Mouse (Mus musculus) CH12.LX (cell line): ENCODE measurements around the gene Trappc2l. TPM values are rescaled to one million over a fixed set of nuclear protein-coding genes. Genes with fewer than 3 reads are reported as not detected.

Source experiments
- DNase-seq: peaks from one replicate; pipeline ENCODE4 v3.0.0-alpha.2; 2013; ENCODE audit errors: extremely low read depth
- H3K27ac ChIP-seq: 2 replicates; pipeline ENCODE4 v1.5.1; 2012; ENCODE audit warnings: low read depth, mild to moderate bottlenecking, control low read depth, moderate library complexity; ENCODE audit not compliant: insufficient read depth
- H3K27me3 ChIP-seq: replicated peaks from 2 replicates; pipeline ENCODE3; 2012; ENCODE audit warnings: inconsistent platforms
- H3K36me3 ChIP-seq, 2 experiments: replicated peaks in 1 of 2; 2 replicates each; pipeline versions ENCODE3 to v1.6.1; 2012; ENCODE audit warnings: inconsistent platforms in 1 of 2, low read length in 1 of 2, mild to moderate bottlenecking in 1 of 2, mixed read lengths in 1 of 2, moderate library complexity in 1 of 2; ENCODE audit not compliant: control insufficient read depth in 1 of 2, insufficient read depth in 1 of 2
- H3K4me1 ChIP-seq, 2 experiments: 2 replicates each; pipeline ENCODE4 v1.6.1; 2012; ENCODE audit warnings: inconsistent platforms in 1 of 2, moderate library complexity in 1 of 2; ENCODE audit not compliant: insufficient read depth in 2 of 2, control insufficient read depth in 1 of 2
- H3K4me2 ChIP-seq: 2 replicates; pipeline ENCODE4 v1.6.1; 2012; ENCODE audit warnings: low read depth, mild to moderate bottlenecking, control low read depth; ENCODE audit not compliant: poor library complexity, insufficient read depth, severe bottlenecking
- H3K4me3 ChIP-seq, 3 experiments: fragments of 150-350 bp in 1 of 3; sonication (generic) in 1 of 3; replicated peaks in 1 of 3; 2 replicates each; pipeline versions ENCODE3 to v1.5.1; 2011 to 2012; ENCODE audit warnings: low read depth in 2 of 3, low read length in 2 of 3, mild to moderate bottlenecking in 2 of 3, moderate library complexity in 2 of 3, control low read depth in 1 of 3, improper control_type of control experiment in 1 of 3, inconsistent platforms in 1 of 3, mixed read lengths in 1 of 3; ENCODE audit not compliant: poor library complexity in 1 of 3
- H3K79me2 ChIP-seq: replicated peaks from 2 replicates; pipeline ENCODE4 v1.6.1; 2012; ENCODE audit warnings: mild to moderate bottlenecking, moderate library complexity; ENCODE audit not compliant: control insufficient read depth, poor library complexity, insufficient read depth, severe bottlenecking; ENCODE audit errors: extremely low read depth
- H3K9ac ChIP-seq: 2 replicates; pipeline ENCODE4 v1.6.1; 2012; ENCODE audit warnings: low read depth, mild to moderate bottlenecking, control low read depth, moderate library complexity; ENCODE audit not compliant: insufficient read depth
- H3K9me3 ChIP-seq: replicated peaks from 2 replicates; pipeline ENCODE3; 2012; ENCODE audit warnings: low read length, inconsistent platforms, mixed read lengths
- BHLHE40 ChIP-seq: IDR thresholded peaks from 2 replicates; pipeline ENCODE4 v1.6.1; 2011; ENCODE audit warnings: mild to moderate bottlenecking, low read depth, low read length, improper control_type of control experiment
- CHD1 ChIP-seq: IDR thresholded peaks from 2 replicates; pipeline ENCODE4 v1.6.1; 2012; ENCODE audit warnings: low read depth, low read length, improper control_type of control experiment, inconsistent platforms
- CHD2 ChIP-seq: IDR thresholded peaks from 2 replicates; pipeline ENCODE4 v1.6.1; 2011; ENCODE audit warnings: low read length, improper control_type of control experiment
- CTCF ChIP-seq, 2 experiments: IDR thresholded peaks in 1 of 2; conservative IDR thresholded peaks in 1 of 2; 2 replicates each; pipeline ENCODE4 v1.5.1; 2011 to 2012; ENCODE audit warnings: low read depth in 2 of 2, low read length in 2 of 2, improper control_type of control experiment in 1 of 2, inconsistent platforms in 1 of 2, mild to moderate bottlenecking in 1 of 2, moderate library complexity in 1 of 2
- E2F4 ChIP-seq: IDR thresholded peaks from 2 replicates; pipeline ENCODE4 v1.6.1; 2011; ENCODE audit warnings: low read depth, low read length, improper control_type of control experiment; ENCODE audit not compliant: insufficient replicate concordance
- ELF1 ChIP-seq: IDR thresholded peaks from 2 replicates; pipeline ENCODE4 v1.6.1; 2014; ENCODE audit warnings: low read depth, mild to moderate bottlenecking, inconsistent platforms, low read length, improper control_type of control experiment
- EP300 ChIP-seq: IDR thresholded peaks from 2 replicates; pipeline ENCODE4 v1.6.1; 2011; ENCODE audit warnings: low read length, improper control_type of control experiment
- ETS1 ChIP-seq: conservative IDR thresholded peaks from 2 replicates; pipeline ENCODE4 v1.6.1; 2012; ENCODE audit warnings: low read depth, mild to moderate bottlenecking, inconsistent platforms, low read length, improper control_type of control experiment, moderate library complexity
- GABPA ChIP-seq: IDR thresholded peaks from 2 replicates; pipeline ENCODE4 v1.6.1; 2012; ENCODE audit warnings: low read depth, low read length, improper control_type of control experiment, inconsistent platforms; ENCODE audit not compliant: insufficient replicate concordance
- HCFC1 ChIP-seq: IDR thresholded peaks from 2 replicates; pipeline ENCODE4 v1.6.1; 2012; ENCODE audit warnings: low read depth, mild to moderate bottlenecking, inconsistent platforms, low read length, improper control_type of control experiment
- IRF4 ChIP-seq: IDR thresholded peaks from 2 replicates; pipeline ENCODE4 v1.6.1; 2014; ENCODE audit warnings: low read depth, mild to moderate bottlenecking, inconsistent platforms, low read length, improper control_type of control experiment
- JUN ChIP-seq: IDR thresholded peaks from 2 replicates; pipeline ENCODE4 v1.6.1; 2011; ENCODE audit warnings: low read depth, mild to moderate bottlenecking, low read length, improper control_type of control experiment, moderate library complexity; ENCODE audit not compliant: insufficient read depth
- JUND ChIP-seq: conservative IDR thresholded peaks from 2 replicates; pipeline ENCODE4 v1.6.1; 2011; ENCODE audit warnings: low read depth, low read length, improper control_type of control experiment
- KAT2A ChIP-seq: IDR thresholded peaks from 2 replicates; pipeline ENCODE4 v1.6.1; 2012; ENCODE audit warnings: low read length, improper control_type of control experiment, inconsistent platforms; ENCODE audit not compliant: insufficient replicate concordance
- MAFK ChIP-seq: IDR thresholded peaks from 2 replicates; pipeline ENCODE4 v1.6.1; 2011; ENCODE audit warnings: low read length, improper control_type of control experiment; ENCODE audit not compliant: insufficient replicate concordance
- MAX ChIP-seq: IDR thresholded peaks from 2 replicates; pipeline ENCODE4 v1.6.1; 2011; ENCODE audit warnings: low read length, improper control_type of control experiment
- MAZ ChIP-seq: IDR thresholded peaks from 2 replicates; pipeline ENCODE4 v1.6.1; 2012; ENCODE audit warnings: low read depth, mild to moderate bottlenecking, inconsistent platforms, low read length, improper control_type of control experiment, moderate library complexity
- MEF2A ChIP-seq: IDR thresholded peaks from 2 replicates; pipeline ENCODE4 v1.6.1; 2014; ENCODE audit warnings: low read depth, mild to moderate bottlenecking, inconsistent platforms, low read length, improper control_type of control experiment, borderline replicate concordance
- MXI1 ChIP-seq: IDR thresholded peaks from 2 replicates; pipeline ENCODE4 v1.6.1; 2011; ENCODE audit warnings: mild to moderate bottlenecking, low read depth, low read length, improper control_type of control experiment
- MYC ChIP-seq: IDR thresholded peaks from 2 replicates; pipeline ENCODE4 v1.6.1; 2011; ENCODE audit warnings: low read depth, mild to moderate bottlenecking, improper control_type of control experiment, low read length
- NELFE ChIP-seq: IDR thresholded peaks from 2 replicates; pipeline ENCODE4 v1.6.1; 2011; ENCODE audit warnings: low read depth, low read length, improper control_type of control experiment
- NRF1 ChIP-seq: IDR thresholded peaks from 2 replicates; pipeline ENCODE4 v1.6.1; 2014; ENCODE audit warnings: low read depth, mild to moderate bottlenecking, inconsistent platforms, low read length, improper control_type of control experiment, moderate library complexity
- PAX5 ChIP-seq: IDR thresholded peaks from 2 replicates; pipeline ENCODE4 v1.6.1; 2012; ENCODE audit warnings: low read length, inconsistent platforms, mixed read lengths
- POLR2A ChIP-seq: IDR thresholded peaks from 2 replicates; pipeline ENCODE4 v1.6.1; 2011; ENCODE audit warnings: low read depth, mild to moderate bottlenecking, improper control_type of control experiment, low read length
- POLR2AphosphoS2 ChIP-seq: IDR thresholded peaks from 2 replicates; pipeline ENCODE4 v1.6.1; 2011; ENCODE audit warnings: low read depth, low read length, improper control_type of control experiment
- RAD21 ChIP-seq: IDR thresholded peaks from 2 replicates; pipeline ENCODE4 v1.6.1; 2011; ENCODE audit warnings: low read depth, mild to moderate bottlenecking, low read length, improper control_type of control experiment, moderate library complexity
- RCOR1 ChIP-seq: conservative IDR thresholded peaks from 2 replicates; pipeline ENCODE4 v1.6.1; 2012; ENCODE audit warnings: low read depth, mild to moderate bottlenecking, inconsistent platforms, low read length, improper control_type of control experiment
- SIN3A ChIP-seq: IDR thresholded peaks from 2 replicates; pipeline ENCODE4 v1.6.1; 2012; ENCODE audit warnings: low read length, improper control_type of control experiment, inconsistent platforms
- SMC3 ChIP-seq: IDR thresholded peaks from 2 replicates; pipeline ENCODE4 v1.6.1; 2011; ENCODE audit warnings: low read depth, low read length, improper control_type of control experiment
- TBP ChIP-seq: conservative IDR thresholded peaks from 2 replicates; pipeline ENCODE4 v1.6.1; 2011; ENCODE audit warnings: low read depth, low read length, improper control_type of control experiment
- TCF12 ChIP-seq: IDR thresholded peaks from 2 replicates; pipeline ENCODE4 v1.6.1; 2014; ENCODE audit warnings: low read depth, mild to moderate bottlenecking, inconsistent platforms, low read length, improper control_type of control experiment
- UBTF ChIP-seq: IDR thresholded peaks from 2 replicates; pipeline ENCODE4 v1.6.1; 2012; ENCODE audit warnings: low read depth, mild to moderate bottlenecking, inconsistent platforms, low read length, improper control_type of control experiment, moderate library complexity
- USF1 ChIP-seq: IDR thresholded peaks from 2 replicates; pipeline ENCODE4 v1.6.1; 2014; ENCODE audit warnings: low read depth, mild to moderate bottlenecking, inconsistent platforms, low read length, improper control_type of control experiment
- USF2 ChIP-seq: conservative IDR thresholded peaks from 2 replicates; pipeline ENCODE4 v1.6.1; 2011; ENCODE audit warnings: low read depth, low read length, improper control_type of control experiment
- ZC3H11A ChIP-seq: IDR thresholded peaks from 2 replicates; pipeline ENCODE4 v1.6.1; 2012; ENCODE audit warnings: low read depth, mild to moderate bottlenecking, inconsistent platforms, low read length, improper control_type of control experiment
- ZKSCAN1 ChIP-seq: IDR thresholded peaks from 2 replicates; pipeline ENCODE4 v1.6.1; 2012; ENCODE audit warnings: low read depth, inconsistent platforms, low read length, improper control_type of control experiment, borderline replicate concordance
- ZMIZ1 ChIP-seq: IDR thresholded peaks from 2 replicates; pipeline ENCODE4 v1.6.1; 2012; ENCODE audit warnings: low read depth, mild to moderate bottlenecking, inconsistent platforms, low read length, improper control_type of control experiment
- ZNF384 ChIP-seq: IDR thresholded peaks from 2 replicates; pipeline ENCODE4 v1.6.1; 2012; ENCODE audit warnings: low read depth, low read length, improper control_type of control experiment, inconsistent platforms
- dilution Hi-C: fragments of 300-500 bp; cut with MboI; formaldehyde crosslinking; loops from 2 replicates; pipeline ENCODE4 v1.14.3; 2020; ENCODE audit warnings: low sequenced_read_pairs; ENCODE audit not compliant: extremely low pct_unique_long_range_greater_than_20kb, extremely low pct_ligation_motif_present
- in situ Hi-C: fragments of 300-500 bp; cut with MboI; formaldehyde crosslinking; loops from 3 replicates; pipeline ENCODE4 v1.14.3; 2019; ENCODE audit warnings: low sequenced_read_pairs, low pct_ligation_motif_present, low pct_unique_long_range_greater_than_20kb, mixed read lengths
- polyA plus RNA-seq: library from polyadenylated mRNA; unstranded; fragments of >175 nt; gene quantifications from 2 replicates; pipeline ENCODE4 v1.2.1, GENCODE M21; 2012; ENCODE audit warnings: low read depth; ENCODE audit not compliant: insufficient read length
- total RNA-seq, 2 experiments: library from RNA; depleted of rRNA; stranded (reverse); fragments of 300-350 nt in 1 of 2; fragments of >200 nt in 1 of 2; gene quantifications; 2 replicates each; pipeline ENCODE4 v1.2.3; 2012 to 2014

The Trappc2l gene
- total and polyA plus RNA-seq, 3 experiments = 15.7 to 67.0 (median 36.0) TPM

DNA sequence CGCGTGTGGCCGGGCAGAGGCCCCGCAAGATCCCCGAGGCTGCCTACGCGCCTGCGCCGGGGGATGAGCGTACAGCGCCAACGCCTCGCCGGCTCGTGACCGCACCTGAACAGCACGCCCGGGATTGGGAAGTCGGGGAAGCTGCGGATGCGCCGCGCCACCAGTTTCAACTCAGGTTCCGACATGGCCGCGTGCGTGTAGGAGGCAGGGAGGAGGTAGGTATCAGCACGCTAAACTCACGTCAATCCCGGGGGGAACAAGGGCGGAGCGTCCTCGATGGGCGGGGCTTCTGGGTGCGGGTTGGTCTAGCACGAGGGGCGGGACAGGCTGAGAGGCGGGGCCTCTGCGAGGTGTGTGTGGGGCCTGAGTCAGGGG lies 34.8 kb upstream of the Trappc2l start, which contains the start of gene Aprt:
Gene Aprt, minus strand, starts transcription at position 262 of the 375 bp plus-strand sequence.
- no peaks in the 10 kb centered on the region for H3K27me3 ChIP-seq
- peak within 1 kb of the TSS; percentile 29 for H3K27ac ChIP-seq
- peak within 1 kb of the TSS; percentile 55 for H3K4me2 ChIP-seq
- peaks cover 16 to 37% of the 10 kb centered on the region in 2 experiments for H3K4me1 ChIP-seq
- in situ Hi-C loops (no loop called here), dilution Hi-C loops (no loop called here)
- H3K4me3 ChIP-seq = peak within 1 kb of the TSS; percentile 76 to 91 (median 89)
- TF ChIP-seq RCOR1 = no peak
- TF ChIP-seq MYC = peak; percentile 92
- TF ChIP-seq ETS1 = 0 out of 2 replicates have a peak, but pooled peaks have one; percentile 16
- TF ChIP-seq NRF1 = peak; percentile 80
- TF ChIP-seq USF1 = no peak
- TF ChIP-seq MAZ = 0 out of 2 replicates have a peak, but pooled peaks have one; percentile 44
- TF ChIP-seq MEF2A = peak; percentile 52; the same call in 1 of the 2 replicates
- no peak for TF ChIP-seq CHD2
- no peak for TF ChIP-seq PAX5
- no peak for TF ChIP-seq GABPA
- 0 out of 2 replicates have a peak, but pooled peaks have one; percentile 43 for TF ChIP-seq TBP
- TF ChIP-seq TCF12 = peak; percentile 57; the same call in 1 of the 2 replicates
- TF ChIP-seq ZMIZ1 = peak; percentile 85
- peak; percentile 60 for TF ChIP-seq SIN3A
- TF ChIP-seq RAD21 = no peak
- peak; percentile 82 for TF ChIP-seq NELFE
- TF ChIP-seq JUND = no peak
- peak; percentile 87; the same call in 1 of the 2 replicates for TF ChIP-seq MAX
- no peak for TF ChIP-seq MAFK
- no peak for TF ChIP-seq CTCF (conservative IDR thresholded peaks at IDR 0.05 in 1 of 2, IDR thresholded peaks at IDR 0.05 in 1 of 2; ENCODE audit: low read depth in 2 of 2, low read length in 2 of 2)
- no peak for TF ChIP-seq ZNF384
- peak; percentile 55 for TF ChIP-seq HCFC1
- no peak for TF ChIP-seq JUN
- TF ChIP-seq EP300 = no peak
- no peak for TF ChIP-seq ZC3H11A
- TF ChIP-seq POLR2AphosphoS2 = peak; percentile 88; the same call in 1 of the 2 replicates
- peak; percentile 89 for TF ChIP-seq POLR2A
- no peak for TF ChIP-seq USF2
- no peak; the same call in 1 of the 2 replicates for TF ChIP-seq ELF1
- no peak for TF ChIP-seq ZKSCAN1
- TF ChIP-seq SMC3 = 0 out of 2 replicates have a peak, but pooled peaks have one; percentile 1
- no peak for TF ChIP-seq UBTF
- TF ChIP-seq E2F4 = no peak
- peak; percentile 86 for TF ChIP-seq BHLHE40
- no peak for TF ChIP-seq KAT2A
- peak; percentile 23; the same call in 1 of the 2 replicates for TF ChIP-seq IRF4
- TF ChIP-seq MXI1 = peak; percentile 93
- no peak for TF ChIP-seq CHD1
- TF ChIP-seq, all 38 proteins: peak for 18
- H3K36me3 ChIP-seq = peaks cover 20 to 68% of the 10 kb centered on the region in 2 experiments
- peak; percentile 97 for DNase-seq
- H3K9me3 ChIP-seq = no peaks in the 10 kb centered on the region
- H3K79me2 ChIP-seq = peaks cover 17% of the 10 kb centered on the region
- H3K9ac ChIP-seq = peak within 1 kb of the TSS; percentile 70
